Mouse (Mus musculus) ES-Bruce4 (cell line): ENCODE results near the gene Lce1a1. TPM values are rescaled to one million over a fixed set of nuclear protein-coding genes. Genes with fewer than 3 reads are reported as not detected.
"Not testable (repeated sequence)": the region's sequence is repeated elsewhere in the genome, so short reads cannot be mapped to it uniquely, and the experiment has no call there.

ENCODE experiments used
- H3K27ac ChIP-seq: 2 replicates; pipeline ENCODE4 v1.5.1; 2012; ENCODE audit warnings: low read length, inconsistent platforms; ENCODE audit not compliant: insufficient read depth
- H3K27me3 ChIP-seq: 2 replicates; pipeline ENCODE4 v1.6.1; 2012; ENCODE audit warnings: mild to moderate bottlenecking, low read length, inconsistent platforms; ENCODE audit not compliant: control insufficient read depth, poor library complexity, insufficient read depth, severe bottlenecking
- H3K36me3 ChIP-seq: 2 replicates; pipeline ENCODE4 v1.6.1; 2012; ENCODE audit warnings: inconsistent platforms, mild to moderate bottlenecking, low read length, moderate library complexity; ENCODE audit not compliant: control insufficient read depth, poor library complexity, insufficient read depth, severe bottlenecking
- H3K4me1 ChIP-seq: one replicate; pipeline ENCODE4 v1.8.1; 2011; ENCODE audit warnings: low read length; ENCODE audit not compliant: control insufficient read depth, insufficient read depth
- H3K4me3 ChIP-seq: 2 replicates; pipeline ENCODE4 v1.5.1; 2011; ENCODE audit warnings: low read depth, mild to moderate bottlenecking, low read length
- H3K9ac ChIP-seq: 2 replicates; pipeline ENCODE4 v1.6.1; 2012; ENCODE audit warnings: low read depth, mild to moderate bottlenecking, inconsistent platforms; ENCODE audit not compliant: poor library complexity, severe bottlenecking
- H3K9me3 ChIP-seq: replicated peaks from 2 replicates; pipeline ENCODE4 v1.6.1; 2012; ENCODE audit warnings: mild to moderate bottlenecking, low read length, inconsistent platforms; ENCODE audit not compliant: control insufficient read depth, poor library complexity, insufficient read depth, severe bottlenecking
- CTCF ChIP-seq: IDR thresholded peaks from one replicate; pipeline ENCODE4 v1.8.1; 2011; ENCODE audit warnings: low read depth, low read length
- EP300 ChIP-seq: IDR thresholded peaks from 2 replicates; pipeline ENCODE4 v1.6.1; 2011; ENCODE audit warnings: low read depth, low read length; ENCODE audit not compliant: insufficient read depth
- POLR2A ChIP-seq: IDR thresholded peaks from one replicate; pipeline ENCODE4 v1.8.1; 2011; ENCODE audit warnings: low read length; ENCODE audit not compliant: insufficient read depth
- polyA plus RNA-seq: library from polyadenylated mRNA; stranded (reverse); fragments of >200 nt; gene quantifications from 2 replicates; pipeline ENCODE4 v1.2.4, GENCODE M21; 2011; ENCODE audit warnings: low read depth; ENCODE audit not compliant: missing spikeins, insufficient read depth, insufficient read length

Lce1a1 gene
- polyA plus RNA-seq = not detected in 2 replicates

DNA sequence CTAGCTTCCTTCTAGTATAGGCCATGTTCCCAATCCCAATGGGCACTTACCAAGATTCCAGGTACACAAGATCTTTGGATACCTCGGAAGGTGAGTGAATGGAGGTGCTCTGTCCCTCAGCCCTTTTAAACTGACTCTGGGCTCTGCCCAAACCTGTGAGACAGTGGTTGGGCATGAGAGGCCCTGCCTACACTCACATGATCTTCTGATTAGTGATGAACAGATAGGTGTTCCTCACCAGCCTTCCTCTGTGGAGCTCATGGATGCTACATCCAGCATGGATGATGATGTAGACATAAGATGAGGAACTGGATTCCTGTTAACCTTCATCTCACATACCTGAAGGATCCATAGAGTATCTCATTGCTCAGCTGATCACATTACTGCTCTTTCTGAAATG is at the start of gene Lce1a1:
Lce1a1 (minus strand) TSS at position 101 of the 400 bp plus-strand sequence.
- no peaks in the 10 kb centered on the region for H3K4me1 ChIP-seq
- no peak within 1 kb of the TSS for H3K27ac ChIP-seq
- no peaks in the 10 kb centered on the region for H3K27me3 ChIP-seq
- no peak within 1 kb of the TSS for H3K9ac ChIP-seq
- H3K4me3 ChIP-seq = no peak within 1 kb of the TSS
- no peaks in the 10 kb centered on the region for H3K9me3 ChIP-seq
- H3K36me3 ChIP-seq = no peaks in the 10 kb centered on the region
- TF ChIP-seq EP300 = no peak
- no peak for TF ChIP-seq POLR2A
- TF ChIP-seq CTCF = no peak

DNA sequence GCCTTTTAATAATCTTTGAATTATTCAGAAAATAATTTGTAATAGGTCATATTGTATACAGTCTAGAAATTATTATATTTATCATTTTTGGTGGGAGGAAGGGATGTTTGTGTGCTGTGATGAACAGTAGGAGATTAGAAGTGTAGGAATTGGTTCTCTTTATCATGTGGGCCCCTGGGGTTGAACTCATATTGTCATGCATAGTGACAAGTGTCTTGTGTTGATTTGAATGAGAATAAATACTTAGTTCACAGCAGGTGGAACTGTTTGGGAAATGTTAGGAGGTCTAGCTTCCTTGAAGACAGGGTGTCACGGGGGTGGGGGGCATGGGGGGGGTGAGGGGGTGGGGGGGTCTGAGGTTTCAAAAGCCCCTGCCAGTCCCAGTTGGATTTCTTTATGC is 46.5 kb upstream of the Lce1a1 start:
- H3K9me3 ChIP-seq = no peaks in the 10 kb centered on the region
- H3K4me1 ChIP-seq = no peaks in the 10 kb centered on the region
- no peak overlapping the region for H3K4me3 ChIP-seq
- no peaks in the 10 kb centered on the region; the same call in none of the 2 replicates for H3K27me3 ChIP-seq
- no peaks in the 10 kb centered on the region for H3K36me3 ChIP-seq
- H3K9ac ChIP-seq = no peak overlapping the region
- H3K27ac ChIP-seq = no peak overlapping the region
- TF ChIP-seq EP300 = no peak
- TF ChIP-seq CTCF = no peak
- no peak for TF ChIP-seq POLR2A

DNA sequence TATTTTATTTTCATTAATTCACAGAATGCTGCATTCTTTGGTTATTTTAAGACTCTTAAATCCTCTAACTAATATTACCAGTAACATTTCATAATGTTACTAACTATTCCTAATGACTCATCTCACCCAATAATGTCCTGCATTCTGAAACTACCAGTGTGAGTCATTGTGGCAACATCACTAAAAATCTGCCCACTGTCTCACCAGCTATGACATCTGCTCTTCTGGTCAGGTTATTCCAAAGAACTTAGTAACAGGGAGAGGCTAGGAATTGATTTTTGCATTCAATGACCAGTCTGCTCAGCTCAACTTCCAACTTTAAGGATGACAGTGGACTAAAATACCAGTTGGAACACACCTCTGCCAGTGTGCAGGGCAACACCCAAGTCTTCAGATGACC is 43.6 kb upstream of the Lce1a1 start:
- Histone ChIP-seq H3K27me3 (no peaks in the 10 kb centered on the region; the same call in none of the 2 replicates), H3K9ac (no peak overlapping the region), H3K36me3 (no peaks in the 10 kb centered on the region), H3K4me1 (no peaks in the 10 kb centered on the region), H3K27ac (no peak overlapping the region), H3K4me3 (no peak overlapping the region), H3K9me3 (no peaks in the 10 kb centered on the region)
- TF ChIP-seq POLR2A = no peak

DNA sequence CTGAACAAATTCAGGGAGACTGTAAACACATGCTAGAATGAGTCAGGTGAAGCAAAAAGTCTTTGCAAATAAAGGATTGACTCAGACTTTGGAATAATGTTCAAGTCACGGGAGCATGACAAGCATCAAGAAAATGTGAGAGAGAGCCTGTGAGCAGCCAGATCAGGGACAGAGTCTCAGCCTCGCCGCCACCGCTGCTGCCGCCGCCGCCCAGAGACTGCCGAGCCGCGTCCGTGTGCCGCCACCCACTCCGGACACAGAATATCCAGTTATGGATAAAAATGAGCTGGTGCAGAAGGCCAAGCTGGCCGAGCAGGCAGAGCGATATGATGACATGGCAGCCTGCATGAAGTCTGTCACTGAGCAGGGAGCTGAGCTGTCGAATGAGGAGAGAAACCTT is 41.0 kb upstream of the Lce1a1 start:
- H3K27ac ChIP-seq = not testable (repeated sequence)
- H3K4me3 ChIP-seq = peak overlapping the region; percentile 50

DNA sequence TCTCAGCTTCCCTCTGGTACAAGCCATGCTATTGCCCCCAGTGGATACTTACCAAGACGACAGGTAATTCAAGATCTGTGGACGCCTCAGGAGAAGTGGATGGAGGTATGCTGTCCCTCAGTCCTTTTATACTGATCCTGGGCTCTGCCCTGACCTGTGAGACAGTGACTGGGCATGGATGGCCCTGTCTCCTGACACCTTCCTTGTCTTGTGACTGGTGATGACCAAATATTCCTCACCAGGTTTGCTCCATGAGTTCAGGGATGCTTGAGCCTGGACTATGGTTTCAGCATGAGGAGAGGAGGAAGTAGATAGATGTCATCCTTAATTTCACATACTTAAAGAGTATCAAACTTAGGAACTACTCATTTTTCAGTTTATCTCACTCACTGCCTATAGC is 39.0 kb upstream of the Lce1a1 start, which contains the start of gene Lce1d:
Lce1d (minus strand) TSS at position 101 of the 400 bp plus-strand sequence.
- Histone ChIP-seq H3K9ac (no peak within 1 kb of the TSS), H3K4me1 (no peaks in the 10 kb centered on the region), H3K4me3 (no peak within 1 kb of the TSS), H3K36me3 (no peaks in the 10 kb centered on the region), H3K27me3 (no peaks in the 10 kb centered on the region), H3K9me3 (no peaks in the 10 kb centered on the region), H3K27ac (no peak within 1 kb of the TSS)
- TF ChIP-seq POLR2A = no peak
- TF ChIP-seq EP300 = no peak
- TF ChIP-seq CTCF = no peak

More for the DNA sequence above, 41.0 kb upstream of the Lce1a1 start:
- H3K9me3 ChIP-seq, H3K9ac ChIP-seq, H3K36me3 ChIP-seq, H3K27me3 ChIP-seq, H3K4me1 ChIP-seq: not testable (repeated sequence)

DNA sequence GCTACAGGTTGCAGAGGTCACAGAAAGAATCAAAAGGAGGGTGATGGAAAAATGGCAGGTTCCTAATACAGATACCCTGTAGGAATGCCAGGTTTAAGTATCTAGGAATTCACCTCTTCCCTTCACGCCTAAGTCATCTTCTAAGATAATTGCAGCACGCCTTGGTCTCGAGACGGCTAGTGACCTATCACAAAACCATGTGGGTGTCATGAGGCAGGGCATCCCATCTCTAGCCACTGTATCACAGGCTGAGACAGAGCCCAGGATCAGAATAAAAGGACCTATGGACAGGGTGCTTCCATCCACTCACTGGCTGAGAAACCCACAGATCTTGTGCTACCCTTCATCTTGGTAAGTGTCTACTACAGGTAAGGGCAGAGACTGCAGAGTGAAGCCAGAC is 30.8 kb upstream of the Lce1a1 start, which contains the start of gene Lce1c:
Lce1c (plus strand) TSS at position 301 of the 400 bp plus-strand sequence.
- H3K9me3 ChIP-seq = no peaks in the 10 kb centered on the region
- H3K9ac ChIP-seq = no peak within 1 kb of the TSS
- H3K27ac ChIP-seq = no peak within 1 kb of the TSS
- no peaks in the 10 kb centered on the region for H3K4me1 ChIP-seq
- no peak within 1 kb of the TSS for H3K4me3 ChIP-seq
- H3K27me3 ChIP-seq = no peaks in the 10 kb centered on the region
- no peaks in the 10 kb centered on the region for H3K36me3 ChIP-seq
- no peak for TF ChIP-seq POLR2A
- no peak for TF ChIP-seq EP300
- TF ChIP-seq CTCF = no peak
